Mouse (Mus musculus) ovary, postnatal 10 days (tissue): ENCODE measurements at regions not wholly inside any gene's neighbourhood (a gene's known extent, or its start where the extent isn't known, plus 50 kb on each side); places are given as distances from the start of the nearest gene placed in this dataset.

ENCODE experiments used
- DNase-seq: peaks from one replicate; pipeline ENCODE4 v3.0.0; 2022; ENCODE audit warnings: low spot score

DNA sequence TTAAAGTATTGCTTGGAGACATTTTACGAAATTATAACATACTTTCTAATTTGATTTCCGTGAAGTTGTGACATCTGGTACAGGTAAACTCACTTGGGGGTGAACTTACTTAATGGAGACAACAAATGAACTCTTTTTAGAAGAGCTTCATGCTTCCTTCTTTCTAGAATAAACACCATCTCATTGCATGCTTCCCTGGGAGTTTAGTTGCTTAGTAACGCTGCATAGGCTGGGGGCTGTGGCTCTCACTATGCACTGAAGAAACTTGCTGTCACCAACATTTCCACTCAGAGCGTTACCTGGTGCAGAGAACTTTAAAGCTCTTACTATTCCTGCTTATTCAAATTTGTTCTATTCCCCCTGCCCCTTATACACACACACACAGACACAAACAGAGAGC lies 203.5 kb upstream of the Xrcc4 start:
- no peak for DNase-seq

DNA sequence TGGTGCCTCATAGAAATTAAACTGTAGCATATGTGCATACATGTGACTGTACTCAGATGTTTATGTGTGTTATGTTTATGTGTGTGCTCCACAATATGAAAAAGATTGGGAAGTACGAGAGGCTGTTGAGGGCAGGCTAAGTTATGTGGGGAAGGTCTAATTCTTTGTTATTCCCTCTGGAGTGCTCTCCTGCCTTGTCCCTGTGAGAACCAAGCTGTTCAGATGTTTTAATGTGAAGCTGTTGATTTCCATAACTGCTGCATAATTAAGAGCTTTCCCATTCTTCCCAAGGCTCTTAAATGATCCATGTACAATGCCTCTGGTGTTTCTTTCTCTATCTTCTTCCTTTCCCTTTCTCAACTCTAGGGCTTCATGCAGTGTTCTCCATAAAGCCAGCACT lies 202.7 kb upstream of the Xrcc4 start:
- no peak for DNase-seq

DNA sequence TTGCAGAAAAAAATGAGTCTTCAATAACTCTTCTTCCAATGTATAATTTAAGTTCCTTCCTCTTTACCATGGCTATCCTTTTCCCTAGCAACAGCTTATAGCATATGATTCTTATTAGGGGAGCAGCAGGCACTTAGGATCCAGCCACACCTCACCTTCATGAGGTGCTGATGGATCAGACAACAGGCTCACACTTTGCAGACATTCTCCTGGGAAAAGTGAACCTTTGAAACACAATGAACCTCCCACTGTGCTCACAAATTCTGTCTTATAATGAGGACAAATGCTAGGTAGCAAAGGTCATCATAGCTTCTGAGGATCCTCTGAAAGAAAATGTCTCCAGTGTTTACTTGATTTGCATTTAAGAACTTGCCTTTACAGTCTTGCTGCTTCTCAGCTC lies 191.6 kb upstream of the Xrcc4 start:
- DNase-seq, result no peak

DNA sequence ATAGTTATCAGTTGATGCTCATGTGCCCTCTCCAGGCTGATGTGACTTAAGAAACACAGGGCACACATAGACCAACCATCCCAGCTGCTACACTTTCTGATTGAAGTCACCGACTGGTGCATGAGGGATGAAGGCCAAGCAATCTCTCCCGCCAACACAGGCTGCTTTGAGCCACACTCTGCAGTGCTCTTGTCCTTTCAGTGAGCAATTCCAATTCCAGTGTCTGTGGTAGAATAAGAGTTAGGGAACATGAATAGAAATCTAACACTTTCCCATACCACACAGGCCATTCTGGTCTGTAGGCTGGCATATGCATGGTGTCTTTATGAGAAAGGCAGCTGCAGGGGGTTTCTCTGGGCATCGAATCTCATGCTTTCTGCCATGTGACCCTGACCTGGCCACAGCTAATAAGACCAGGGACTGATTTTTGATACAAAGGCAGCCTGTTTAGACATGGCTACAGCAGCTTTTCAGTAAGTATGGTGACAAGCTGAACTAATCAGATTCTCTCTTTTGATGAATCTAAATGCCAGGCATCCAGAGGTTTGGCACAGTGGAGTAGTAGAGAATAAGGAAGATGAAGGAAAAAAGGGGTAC lies 190.5 kb upstream of the Xrcc4 start:
- DNase-seq, result no peak

DNA sequence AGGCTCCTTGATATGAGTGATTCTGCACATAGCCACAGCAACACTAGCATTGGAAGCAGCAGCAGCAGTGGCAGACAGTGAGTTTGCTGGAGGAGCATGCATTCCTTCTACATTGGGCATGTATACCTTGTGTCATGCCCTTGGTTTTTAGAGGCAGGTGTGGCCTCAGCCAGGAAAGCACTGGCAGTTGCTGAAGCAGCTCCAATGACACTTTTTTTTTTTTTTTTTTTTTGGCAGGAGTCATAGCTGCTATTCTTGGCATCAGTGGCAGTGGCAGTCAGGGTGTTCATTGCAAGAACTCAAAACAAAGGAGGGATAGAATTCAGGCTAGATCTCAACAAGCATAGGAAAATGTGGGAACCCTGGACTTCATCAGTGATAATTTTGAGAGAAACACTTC lies 189.9 kb upstream of the Xrcc4 start:
- no peak for DNase-seq

DNA sequence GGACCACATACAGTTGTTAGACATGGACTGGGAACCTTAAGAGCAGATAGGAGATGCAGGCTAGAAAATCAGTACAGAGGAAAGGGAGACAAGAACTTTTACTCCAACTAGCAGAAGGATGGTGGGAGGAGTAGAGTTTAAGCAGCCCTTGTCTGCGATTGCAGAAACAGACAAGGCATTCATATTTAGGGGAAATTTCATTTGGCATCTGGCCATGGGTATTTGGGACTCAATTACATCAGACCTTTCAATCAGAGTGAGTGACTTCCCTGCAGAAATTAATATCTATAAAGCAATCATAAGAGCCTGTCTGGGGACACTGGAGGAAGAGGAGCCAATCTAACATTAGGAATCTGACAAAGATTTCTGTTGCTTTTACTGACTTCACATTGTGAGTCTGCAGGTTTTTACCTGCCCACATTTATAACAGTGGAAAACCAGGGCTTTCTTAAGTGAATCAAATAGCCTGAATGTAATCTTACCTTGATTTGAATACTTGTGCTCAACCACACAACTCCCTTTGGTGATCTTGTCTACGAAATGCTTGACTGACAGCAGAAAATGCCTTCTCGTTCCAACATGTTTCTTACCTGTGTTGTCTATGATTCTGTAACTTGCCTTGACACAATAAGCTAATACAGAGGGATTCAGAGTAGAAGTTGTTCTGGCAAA lies 169.8 kb upstream of the Xrcc4 start:
- no peak for DNase-seq

DNA sequence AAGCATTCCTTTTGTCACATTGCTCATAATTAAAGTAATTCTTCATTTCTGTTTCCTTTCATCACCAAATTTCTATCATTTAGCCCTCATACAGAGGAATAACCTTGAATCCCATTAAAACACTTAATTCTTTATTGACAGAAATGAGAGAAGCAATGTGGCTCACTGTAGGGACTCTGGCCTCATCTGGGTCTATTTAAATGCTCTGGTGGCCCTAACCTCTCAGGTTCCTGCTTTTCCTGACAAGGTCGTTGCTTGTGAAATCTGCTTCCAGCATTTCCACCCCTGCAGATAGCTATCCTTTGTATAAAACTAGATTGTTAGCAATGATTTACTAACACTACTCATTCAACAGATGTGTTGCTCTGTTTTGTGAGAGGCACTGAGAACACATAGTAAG lies 163.6 kb upstream of the Xrcc4 start:
- DNase-seq, result no peak

DNA sequence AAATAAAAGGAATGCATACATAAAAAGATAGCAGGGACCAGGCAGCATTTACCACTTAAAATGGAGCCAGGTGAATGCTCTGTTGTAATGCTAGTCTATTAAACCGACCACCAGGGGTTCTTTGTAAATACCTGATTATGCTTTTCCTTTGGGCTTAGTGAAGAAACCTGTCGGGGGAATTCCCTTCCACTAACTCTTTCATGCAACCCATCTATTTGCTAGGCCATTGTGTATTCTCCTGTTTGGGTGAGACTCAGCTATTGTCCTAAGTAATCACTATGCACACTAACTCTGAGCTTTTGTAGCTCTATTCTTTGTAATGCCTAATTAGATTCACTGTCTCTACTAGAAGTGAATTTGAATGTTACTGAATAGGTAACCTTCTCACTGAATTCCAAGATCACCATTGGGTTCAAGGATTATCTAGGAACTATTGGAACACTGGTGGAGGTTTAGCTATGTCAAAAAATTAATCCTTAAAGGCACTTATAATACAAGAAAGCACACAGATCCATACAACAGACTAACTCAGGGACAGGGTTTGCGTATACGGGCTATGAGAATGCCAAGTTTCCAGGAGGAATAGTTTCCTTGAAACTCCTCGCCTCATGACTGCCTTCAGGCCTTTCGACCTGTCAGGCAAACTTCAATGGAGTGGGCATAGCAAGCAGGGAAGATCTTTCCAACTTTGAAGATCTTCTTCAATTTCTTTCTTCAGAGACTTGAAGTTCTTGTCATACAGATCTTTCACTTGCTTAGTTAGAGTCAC lies 156.8 kb upstream of the Xrcc4 start:
- DNase-seq, result no peak

DNA sequence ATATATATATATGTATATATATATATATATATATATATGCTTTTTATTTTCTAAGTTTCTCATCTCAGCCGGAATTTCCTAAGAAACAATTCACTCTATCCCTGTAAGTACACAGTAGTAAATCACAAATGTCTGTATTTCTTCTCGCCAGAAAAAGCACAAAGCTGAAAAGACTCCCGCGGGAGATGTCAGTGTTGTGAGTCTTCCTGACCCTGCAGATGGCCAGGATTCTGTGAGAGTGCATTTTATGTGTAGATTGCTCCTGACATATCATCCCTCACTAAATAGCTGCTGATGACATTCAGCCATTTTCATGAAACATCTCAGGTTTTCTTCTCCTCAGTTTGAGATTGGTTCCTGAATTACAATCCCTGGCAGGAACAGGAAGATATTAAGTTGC lies 148.9 kb upstream of the Xrcc4 start:
- no peak for DNase-seq

DNA sequence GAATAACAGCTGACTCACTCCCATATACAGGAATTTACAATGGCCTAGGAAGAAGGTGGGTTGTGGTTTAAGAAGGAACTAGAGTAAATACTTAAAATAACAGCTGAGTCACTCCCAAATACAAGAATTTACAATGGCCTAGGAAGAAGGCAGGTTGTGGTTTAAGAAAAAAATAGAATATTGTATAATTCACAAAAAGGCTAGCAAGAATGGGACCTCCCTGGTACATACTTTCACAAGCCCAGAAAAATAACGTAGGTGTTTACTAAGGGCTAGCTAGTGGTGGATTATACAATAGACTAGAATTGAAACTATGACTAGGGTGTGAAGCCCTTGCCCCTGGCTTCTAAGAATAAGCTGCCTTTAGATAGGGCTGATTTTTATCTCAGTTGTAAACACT lies 144.6 kb upstream of the Xrcc4 start:
- no peak for DNase-seq

DNA sequence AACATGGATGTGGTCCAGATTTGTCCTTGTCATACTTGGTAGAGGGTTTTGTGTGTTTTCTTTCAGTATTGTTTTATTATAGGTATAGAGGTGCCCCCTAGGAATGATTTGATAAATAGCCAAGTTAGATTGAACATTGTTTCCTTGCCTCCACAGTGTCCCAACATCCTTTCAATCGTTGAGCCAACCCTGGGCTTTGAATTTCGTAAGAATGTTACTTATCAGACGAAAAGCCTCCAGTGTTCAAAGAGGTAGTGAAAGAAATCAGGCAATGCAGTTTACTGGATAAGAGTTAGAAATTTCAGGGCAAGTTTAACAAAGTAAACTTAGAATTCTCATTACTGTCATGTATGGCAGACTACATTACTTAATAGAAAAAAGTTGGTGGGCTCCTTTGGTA lies 144.2 kb upstream of the Xrcc4 start:
- no peak for DNase-seq

DNA sequence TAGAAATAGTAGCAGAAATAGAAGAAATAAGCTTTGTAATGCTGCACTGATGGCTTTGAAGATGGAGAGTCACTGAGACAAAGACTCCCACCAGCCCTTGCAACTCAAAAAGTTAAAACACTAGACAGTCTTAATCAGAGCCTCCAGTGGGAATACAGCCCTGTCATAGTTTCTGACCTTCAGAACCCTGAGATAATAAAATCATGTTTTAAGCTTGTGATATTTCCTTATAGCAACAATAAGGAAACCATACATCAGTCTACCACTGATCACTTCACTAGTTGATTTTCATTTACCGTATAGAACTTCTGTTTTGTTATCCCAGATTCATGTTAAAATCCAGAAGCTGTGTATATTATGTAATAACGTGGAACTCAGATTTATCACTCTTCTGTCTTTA lies 139.7 kb upstream of the Xrcc4 start:
- no peak for DNase-seq

DNA sequence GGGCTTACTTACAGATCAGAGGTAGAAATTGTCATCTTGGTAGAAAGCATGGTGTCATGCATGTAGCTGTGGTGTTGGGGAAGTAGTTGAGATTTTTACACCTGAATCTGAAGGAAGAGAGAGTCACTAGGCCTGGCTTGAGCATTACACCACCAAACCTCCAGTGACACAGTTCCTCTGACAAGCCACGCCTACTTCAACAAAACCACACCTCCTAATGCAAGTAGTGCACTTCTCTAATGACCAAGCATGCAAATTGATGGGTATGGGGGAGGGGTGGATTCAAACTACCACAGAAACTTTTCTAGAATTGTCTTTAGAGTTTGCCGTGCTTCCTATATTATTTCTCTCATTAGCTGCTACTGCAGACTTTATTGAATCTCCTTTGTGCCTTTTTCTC lies 136.8 kb upstream of the Xrcc4 start:
- no peak for DNase-seq

DNA sequence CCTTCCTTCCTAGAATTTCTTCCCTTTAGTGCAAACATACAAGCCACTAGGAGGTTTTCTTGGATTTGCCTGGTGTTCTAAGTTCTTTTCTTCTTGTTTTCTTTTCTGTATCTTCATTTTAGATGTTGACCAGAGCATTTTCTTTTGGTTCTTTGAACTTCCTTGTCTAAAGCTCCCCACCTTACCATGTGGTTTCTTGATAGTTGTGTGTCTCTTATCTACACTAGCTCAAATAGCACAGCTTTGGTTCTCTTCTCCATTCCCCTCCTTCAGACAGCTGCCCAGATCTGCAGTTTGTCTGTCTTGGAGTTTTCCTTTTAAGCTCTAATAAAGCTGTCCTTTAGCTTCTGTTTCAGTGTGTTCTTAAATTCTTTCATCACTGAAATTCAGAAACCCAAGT lies 123.0 kb upstream of the Xrcc4 start:
- no peak for DNase-seq

DNA sequence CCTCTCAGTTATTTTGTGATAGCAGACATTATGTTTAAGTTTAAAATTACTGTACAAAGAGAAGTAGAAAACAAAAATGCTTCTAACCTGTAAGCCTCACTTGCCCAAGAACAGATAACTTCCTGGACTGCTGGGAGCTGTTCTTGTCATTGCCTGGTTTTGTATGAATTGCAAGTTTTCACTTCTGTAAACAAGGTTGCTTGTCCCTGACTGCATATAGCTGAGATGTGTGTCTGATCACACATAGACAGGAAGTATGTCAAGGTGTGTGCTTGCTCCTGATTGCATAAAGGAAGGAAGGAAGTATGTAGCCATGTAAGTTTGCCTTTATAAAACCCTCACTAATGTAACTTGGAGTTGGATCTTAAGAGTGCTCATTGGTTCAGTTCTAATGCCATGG lies 118.5 kb upstream of the Xrcc4 start:
- no peak for DNase-seq
